Mouse (Mus musculus): ENCODE results near the gene Irgc1. TPM values are rescaled to one million over a fixed set of nuclear protein-coding genes. Genes with fewer than 3 reads are reported as not detected.
A peak's percentile ranks its signal among the peaks of the same experiment; 100 is the strongest.

Irgc1 gene
- polyA plus RNA-seq, 1 experiment from 2014 or later: not detected

DNA sequence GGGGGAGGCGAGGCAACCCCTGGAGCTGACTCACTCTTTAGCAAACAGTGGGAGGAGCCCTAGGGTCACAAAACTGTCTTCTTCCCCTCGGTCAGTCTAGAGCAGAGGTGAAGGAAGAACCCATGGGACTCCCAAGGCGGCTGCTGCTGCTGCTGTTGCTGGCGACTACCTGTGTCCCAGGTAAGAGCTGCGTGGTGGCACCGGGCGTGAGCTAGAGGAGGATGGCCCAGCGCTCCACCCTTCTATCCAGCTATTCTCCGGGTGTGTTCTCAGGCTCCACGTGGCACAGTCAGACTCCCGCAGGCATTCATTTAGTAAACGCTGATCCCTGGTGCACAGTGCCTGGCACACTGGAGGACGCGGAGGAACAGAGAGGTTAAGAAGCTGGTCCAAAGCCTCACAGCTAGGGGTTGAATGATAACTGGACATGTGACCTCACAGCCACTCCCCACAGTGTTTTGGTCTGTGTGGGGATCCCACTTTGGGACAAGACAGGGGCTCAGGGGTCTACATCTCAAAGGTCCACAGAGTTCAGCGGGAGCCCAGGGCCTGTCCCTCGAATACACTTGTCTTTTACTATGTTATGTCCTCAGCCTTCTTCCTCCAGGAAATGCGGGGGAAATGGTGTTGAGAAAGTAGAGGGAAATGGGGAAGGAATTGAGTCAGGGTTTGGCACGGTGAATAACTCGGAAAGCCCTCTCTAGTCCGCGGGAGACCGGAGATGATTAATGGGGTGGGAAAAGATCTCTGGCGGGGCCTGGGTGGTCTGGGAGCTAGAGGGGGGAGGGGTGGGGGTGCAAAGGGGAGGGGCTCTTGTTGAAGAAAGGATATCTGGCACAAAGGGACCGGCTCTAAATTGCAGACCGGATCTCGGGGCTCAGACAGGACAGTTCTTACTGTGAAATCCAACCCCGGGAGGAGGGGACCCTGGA, 10.6 kb upstream of the Irgc1 start, which contains the start of gene Plaur:
Plaur (plus strand) TSS at position 97 of the 932 bp plus-strand sequence.
- H3K27me3 ChIP-seq (ENCODE audit: control insufficient read depth, insufficient read depth, low read length): no peaks in the 10 kb centered on the region
- H3K36me3 ChIP-seq (ENCODE audit: control insufficient read depth, insufficient read depth, low read length): no peaks in the 10 kb centered on the region
- peak within 1 kb of the TSS; percentile 30 for H3K4me3 ChIP-seq (ENCODE audit: low read depth, low read length)
- H3K4me1 ChIP-seq (ENCODE audit: control insufficient read depth, insufficient read depth, low read length): peaks cover 10% of the 10 kb centered on the region; the same call in 1 of the 2 replicates
- 3% methylated on average over 27 of the region's 27 CpGs for WGBS (ENCODE audit: insufficient replicate concordance)
- H3K27ac ChIP-seq (ENCODE audit: low read depth, low read length): no peak within 1 kb of the TSS
- no peaks in the 10 kb centered on the region for H3K9me3 ChIP-seq (replicated peaks; ENCODE audit: control insufficient read depth, low read length)
- peak within 1 kb of the TSS; percentile 56 for H3K4me2 ChIP-seq
- ATAC-seq (replicated peaks; ENCODE audit: insufficient number of reproducible peaks, low FRiP score, low TSS enrichment): peak; percentile 59; the same call in 1 of the 2 replicates
- H3K9ac ChIP-seq (ENCODE audit: low read depth, low read length): peak within 1 kb of the TSS; percentile 43; the same call in 1 of the 2 replicates

DNA sequence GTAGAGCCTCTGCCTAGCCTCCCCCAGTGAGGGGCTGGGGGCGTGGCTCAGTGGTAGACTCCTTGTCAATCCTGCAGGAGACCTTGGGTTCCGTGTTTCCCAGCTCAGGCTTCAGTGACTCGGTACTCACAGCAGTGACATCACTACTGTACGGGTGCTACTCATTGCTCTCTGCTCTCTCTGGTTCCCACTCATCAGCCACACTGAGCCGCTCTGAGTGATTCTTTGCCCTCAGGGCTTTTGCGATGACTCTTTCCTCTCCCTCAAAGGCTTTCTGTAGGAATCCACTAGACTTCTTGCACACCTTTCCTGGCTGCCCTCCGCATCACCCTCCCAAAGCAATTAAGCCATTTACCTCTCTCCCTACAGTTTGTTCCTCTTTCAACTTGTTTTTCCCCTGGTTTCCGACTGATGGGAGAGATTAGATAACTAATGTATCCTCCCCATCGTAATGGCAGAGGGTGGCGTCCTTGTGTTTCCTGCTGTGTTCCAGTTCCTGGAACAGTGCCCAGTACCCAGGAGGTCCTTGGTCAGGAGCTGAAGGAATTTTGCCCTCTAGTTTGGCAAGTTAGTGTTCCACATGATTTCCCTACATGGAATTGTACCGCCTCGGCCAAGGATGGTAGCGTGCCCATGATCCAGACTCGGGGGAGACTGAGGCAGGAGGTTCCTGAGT, 9.4 kb upstream of the Irgc1 start:
- no peak overlapping the region for H3K4me2 ChIP-seq
- H3K9me3 ChIP-seq (replicated peaks; ENCODE audit: control insufficient read depth, low read length): no peaks in the 10 kb centered on the region
- ATAC-seq (replicated peaks; ENCODE audit: insufficient number of reproducible peaks, low FRiP score, low TSS enrichment): no peak
- H3K27ac ChIP-seq (ENCODE audit: low read depth, low read length): no peak overlapping the region
- no peak overlapping the region for H3K9ac ChIP-seq (ENCODE audit: low read depth, low read length)
- H3K4me1 ChIP-seq (ENCODE audit: control insufficient read depth, insufficient read depth, low read length): peaks cover 10% of the 10 kb centered on the region; the same call in 1 of the 2 replicates
- 45% methylated on average over 14 of the region's 14 CpGs for WGBS (ENCODE audit: insufficient replicate concordance)
- H3K36me3 ChIP-seq (ENCODE audit: control insufficient read depth, insufficient read depth, low read length): no peaks in the 10 kb centered on the region
- H3K27me3 ChIP-seq (ENCODE audit: control insufficient read depth, insufficient read depth, low read length): no peaks in the 10 kb centered on the region
- no peak overlapping the region for H3K4me3 ChIP-seq (ENCODE audit: low read depth, low read length)

DNA sequence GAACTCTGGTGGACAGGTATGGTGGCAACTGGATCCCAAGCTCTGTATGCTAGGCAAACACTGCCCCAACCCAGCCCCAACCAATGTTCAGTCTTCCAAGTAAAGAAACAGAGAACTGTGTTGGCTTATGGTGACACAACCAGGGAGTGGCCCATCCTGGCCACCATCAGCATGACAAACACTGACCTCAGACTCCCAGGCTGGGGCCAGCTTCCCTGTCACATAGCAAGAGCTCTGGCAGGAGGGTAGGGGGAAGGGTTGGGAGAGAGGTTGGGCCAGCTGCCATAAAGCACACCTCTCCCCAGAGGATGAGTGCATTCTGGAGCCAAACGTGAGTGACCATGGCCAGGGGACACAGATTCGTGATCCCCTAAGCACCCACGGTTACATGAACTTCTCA, 7.7 kb upstream of the Irgc1 start:
- Histone ChIP-seq H3K9ac (ENCODE audit: low read depth, low read length) (no peak overlapping the region), H3K9me3 (replicated peaks; ENCODE audit: control insufficient read depth, low read length) (no peaks in the 10 kb centered on the region), H3K4me3 (ENCODE audit: low read depth, low read length) (no peak overlapping the region), H3K4me1 (ENCODE audit: control insufficient read depth, insufficient read depth, low read length) (peaks cover 10% of the 10 kb centered on the region; the same call in 1 of the 2 replicates), H3K4me2 (no peak overlapping the region), H3K27ac (ENCODE audit: low read depth, low read length) (no peak overlapping the region), H3K36me3 (ENCODE audit: control insufficient read depth, insufficient read depth, low read length) (no peaks in the 10 kb centered on the region), H3K27me3 (ENCODE audit: control insufficient read depth, insufficient read depth, low read length) (no peaks in the 10 kb centered on the region)
- no peak for ATAC-seq (replicated peaks; ENCODE audit: insufficient number of reproducible peaks, low FRiP score, low TSS enrichment)
- WGBS (ENCODE audit: insufficient replicate concordance): 65% methylated on average over 3 of the region's 3 CpGs

DNA sequence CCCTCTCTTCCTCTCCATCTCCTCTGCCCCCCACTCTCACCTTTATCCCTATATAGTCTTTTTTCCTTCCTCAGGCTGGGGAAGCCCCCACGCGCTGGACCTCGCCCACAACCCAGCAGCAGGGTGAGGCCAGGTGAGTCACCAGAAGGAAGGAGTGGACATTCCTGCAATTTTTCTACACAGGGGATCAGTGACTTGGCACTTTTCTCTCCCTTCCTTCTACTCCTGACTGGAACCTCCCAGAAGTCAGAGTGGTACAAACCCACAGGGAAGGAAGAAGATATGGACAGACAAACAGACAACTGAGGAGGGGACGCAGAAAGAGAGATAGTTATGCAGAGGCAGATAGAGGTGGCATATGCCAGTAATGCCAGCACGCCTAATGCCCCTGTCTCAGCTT, 7.3 kb upstream of the Irgc1 start:
- 69% methylated on average over 5 of the region's 5 CpGs for WGBS (ENCODE audit: insufficient replicate concordance)
- Histone ChIP-seq H3K9ac (ENCODE audit: low read depth, low read length) (no peak overlapping the region), H3K27me3 (ENCODE audit: control insufficient read depth, insufficient read depth, low read length) (no peaks in the 10 kb centered on the region), H3K4me1 (ENCODE audit: control insufficient read depth, insufficient read depth, low read length) (peaks cover 10% of the 10 kb centered on the region; the same call in 1 of the 2 replicates), H3K27ac (ENCODE audit: low read depth, low read length) (no peak overlapping the region), H3K9me3 (replicated peaks; ENCODE audit: control insufficient read depth, low read length) (no peaks in the 10 kb centered on the region), H3K36me3 (ENCODE audit: control insufficient read depth, insufficient read depth, low read length) (no peaks in the 10 kb centered on the region), H3K4me3 (ENCODE audit: low read depth, low read length) (no peak overlapping the region), H3K4me2 (no peak overlapping the region)
- no peak for ATAC-seq (replicated peaks; ENCODE audit: insufficient number of reproducible peaks, low FRiP score, low TSS enrichment)

DNA sequence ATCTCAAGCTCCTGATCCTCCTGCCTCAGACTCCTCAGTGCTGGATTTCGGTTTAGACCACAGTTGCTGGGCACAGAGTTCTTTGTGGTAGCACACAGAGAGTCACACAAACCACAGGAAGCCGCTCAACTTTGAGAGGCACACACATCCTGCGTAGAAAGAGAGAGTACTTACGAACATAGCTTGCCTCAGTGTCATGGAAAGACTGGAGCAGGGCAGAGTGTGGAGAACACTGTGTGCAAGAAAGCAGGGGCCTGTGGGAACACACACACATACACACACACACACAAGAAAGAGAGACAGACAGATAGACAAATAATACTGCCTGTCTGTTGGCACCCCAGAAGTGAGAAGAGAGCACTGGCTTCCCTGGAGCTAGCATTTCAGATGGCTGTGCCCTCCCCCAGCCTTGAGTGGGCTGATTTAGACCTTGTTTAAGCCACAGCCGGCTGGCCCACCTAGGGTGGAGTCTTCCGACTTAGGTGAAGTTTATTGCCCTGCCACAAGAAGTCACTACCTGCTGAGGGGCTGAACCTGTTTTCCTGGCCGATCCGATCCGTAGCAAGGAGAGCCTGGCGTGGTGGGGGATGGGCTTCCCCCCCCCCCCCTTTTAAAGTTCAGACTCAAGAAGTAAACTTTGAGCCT, 5.8 kb upstream of the Irgc1 start:
- Histone ChIP-seq H3K4me3 (ENCODE audit: low read depth, low read length) (no peak overlapping the region), H3K4me1 (ENCODE audit: control insufficient read depth, insufficient read depth, low read length) (peaks cover 8% of the 10 kb centered on the region; the same call in 1 of the 2 replicates), H3K9me3 (replicated peaks; ENCODE audit: control insufficient read depth, low read length) (no peaks in the 10 kb centered on the region), H3K27me3 (ENCODE audit: control insufficient read depth, insufficient read depth, low read length) (no peaks in the 10 kb centered on the region), H3K9ac (ENCODE audit: low read depth, low read length) (no peak overlapping the region), H3K36me3 (ENCODE audit: control insufficient read depth, insufficient read depth, low read length) (no peaks in the 10 kb centered on the region), H3K27ac (ENCODE audit: low read depth, low read length) (no peak overlapping the region), H3K4me2 (no peak overlapping the region)
- WGBS (ENCODE audit: insufficient replicate concordance): 63% methylated on average over 10 of the region's 10 CpGs
- ATAC-seq (replicated peaks; ENCODE audit: insufficient number of reproducible peaks, low FRiP score, low TSS enrichment): no peak

DNA sequence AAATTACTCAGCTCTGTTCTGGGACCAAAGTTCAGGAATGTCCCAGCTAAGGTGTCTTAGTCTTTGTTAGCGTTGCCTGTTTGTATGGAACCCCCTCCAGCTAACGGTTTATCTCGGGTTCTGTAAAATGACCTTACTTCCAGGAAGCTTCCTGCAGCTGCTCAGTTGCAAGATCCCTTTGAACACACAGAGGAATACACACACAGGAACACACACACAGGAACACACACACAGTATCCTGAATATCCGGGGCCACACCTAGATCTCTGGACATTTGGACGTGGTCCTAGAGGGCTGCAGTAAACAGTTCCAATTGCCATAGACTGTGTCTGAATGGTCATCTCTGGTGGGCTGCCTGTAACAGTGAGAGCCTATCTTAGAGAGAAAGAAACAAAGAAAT, 3.6 kb upstream of the Irgc1 start:
- Histone ChIP-seq H3K4me3 (ENCODE audit: low read depth, low read length) (no peak overlapping the region), H3K9me3 (replicated peaks; ENCODE audit: control insufficient read depth, low read length) (no peaks in the 10 kb centered on the region), H3K4me2 (no peak overlapping the region), H3K27ac (ENCODE audit: low read depth, low read length) (no peak overlapping the region), H3K27me3 (ENCODE audit: control insufficient read depth, insufficient read depth, low read length) (no peaks in the 10 kb centered on the region), H3K9ac (ENCODE audit: low read depth, low read length) (no peak overlapping the region), H3K36me3 (ENCODE audit: control insufficient read depth, insufficient read depth, low read length) (no peaks in the 10 kb centered on the region), H3K4me1 (ENCODE audit: control insufficient read depth, insufficient read depth, low read length) (0 out of 2 replicates have a peak, but pooled peaks cover 2% of the 10 kb centered on the region)
- ATAC-seq (replicated peaks; ENCODE audit: insufficient number of reproducible peaks, low FRiP score, low TSS enrichment): no peak
- 76% methylated on average over 5 of the region's 5 CpGs for WGBS (ENCODE audit: insufficient replicate concordance)

DNA sequence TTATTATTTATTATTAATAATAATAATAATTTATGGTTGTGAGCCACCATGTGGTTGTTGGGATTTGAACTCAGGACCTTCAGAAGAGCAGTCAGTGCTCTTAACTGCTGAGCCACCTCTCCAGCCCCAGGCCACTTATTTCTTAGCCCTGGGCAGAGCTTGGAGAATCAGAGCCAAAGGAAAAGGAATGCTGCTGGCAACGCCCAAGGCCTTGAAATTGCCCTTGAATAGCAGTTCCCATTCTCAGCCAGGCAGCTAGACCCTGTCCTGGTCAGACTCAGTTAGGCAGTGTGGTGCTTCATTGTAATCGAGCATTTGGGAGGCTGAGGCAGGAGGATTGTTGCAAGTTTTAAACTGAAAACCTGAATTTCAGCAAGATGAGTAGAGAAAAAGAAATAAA, 2.1 kb upstream of the Irgc1 start:
- Histone ChIP-seq H3K4me2 (no peak overlapping the region), H3K9ac (ENCODE audit: low read depth, low read length) (no peak overlapping the region), H3K4me1 (ENCODE audit: control insufficient read depth, insufficient read depth, low read length) (no peaks in the 10 kb centered on the region), H3K4me3 (ENCODE audit: low read depth, low read length) (no peak overlapping the region), H3K36me3 (ENCODE audit: control insufficient read depth, insufficient read depth, low read length) (no peaks in the 10 kb centered on the region), H3K27me3 (ENCODE audit: control insufficient read depth, insufficient read depth, low read length) (no peaks in the 10 kb centered on the region), H3K27ac (ENCODE audit: low read depth, low read length) (no peak overlapping the region), H3K9me3 (replicated peaks; ENCODE audit: control insufficient read depth, low read length) (no peaks in the 10 kb centered on the region)
- ATAC-seq (replicated peaks; ENCODE audit: insufficient number of reproducible peaks, low FRiP score, low TSS enrichment): no peak
- WGBS (ENCODE audit: insufficient replicate concordance): 70% methylated on average over 2 of the region's 2 CpGs

DNA sequence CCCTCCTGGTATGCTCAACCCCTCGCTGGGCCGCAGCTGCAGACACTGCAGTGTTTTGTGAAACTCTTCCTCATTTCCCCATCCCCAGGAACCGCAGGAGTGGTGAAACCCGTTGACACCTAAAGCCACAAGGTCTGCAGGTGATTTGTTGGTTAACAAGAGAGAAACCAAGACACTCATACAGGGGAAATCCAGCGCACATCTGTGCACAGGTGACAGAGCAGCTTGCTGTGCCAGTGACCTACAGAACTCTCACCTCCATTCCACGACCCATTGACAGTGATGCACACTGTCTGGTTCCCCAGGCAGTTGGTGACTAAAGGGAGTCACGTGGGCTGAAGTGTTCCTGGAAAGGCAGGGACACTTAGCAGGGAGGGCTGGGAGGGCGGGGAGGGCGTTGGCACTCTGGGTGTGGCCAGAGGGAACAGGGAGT, 1.5 kb downstream of the Irgc1 start:
- H3K4me1 ChIP-seq (ENCODE audit: control insufficient read depth, insufficient read depth, low read length): no peaks in the 10 kb centered on the region
- H3K36me3 ChIP-seq (ENCODE audit: control insufficient read depth, insufficient read depth, low read length): no peaks in the 10 kb centered on the region
- no peak overlapping the region for H3K27ac ChIP-seq (ENCODE audit: low read depth, low read length)
- H3K4me3 ChIP-seq (ENCODE audit: low read depth, low read length): no peak overlapping the region
- H3K9ac ChIP-seq (ENCODE audit: low read depth, low read length): no peak overlapping the region
- WGBS (ENCODE audit: insufficient replicate concordance): 52% methylated on average over 9 of the region's 9 CpGs
- ATAC-seq (replicated peaks; ENCODE audit: insufficient number of reproducible peaks, low FRiP score, low TSS enrichment): no peak
- H3K4me2 ChIP-seq: no peak overlapping the region
- no peaks in the 10 kb centered on the region for H3K27me3 ChIP-seq (ENCODE audit: control insufficient read depth, insufficient read depth, low read length)
- no peaks in the 10 kb centered on the region for H3K9me3 ChIP-seq (replicated peaks; ENCODE audit: control insufficient read depth, low read length)

Data from heart, embryonic 11.5 days (tissue).